Comparison of ENCODE assay signal across 8 mouse cellular contexts in genomic region chr7:139944291-139945240, GRCm38 (mm10). TPM values are rescaled to one million over a fixed set of nuclear protein-coding genes. Genes with fewer than 3 reads are reported as not detected.
DNase-seq lines count a peak whose midpoint lies in the region; ATAC-seq and TF ChIP-seq lines count a peak whose summit lies in the region.

No protein-coding gene starts in this region.

- H3K4me1 ChIP-seq in lung, embryonic 14.5 days (ENCODE audit: insufficient read depth): no peaks in the 10 kb centered on the region
- peaks cover 15% of the 10 kb centered on the region for H3K4me1 ChIP-seq in forebrain, embryonic 10.5 days
- peaks cover 12% of the 10 kb centered on the region for H3K4me1 ChIP-seq in limb, embryonic 15.5 days
- peaks cover 11% of the 10 kb centered on the region; the same call in 1 of the 2 replicates for H3K4me1 ChIP-seq in stomach, embryonic 14.5 days (ENCODE audit: control insufficient read depth, insufficient read depth, low read length)

- H3K27ac ChIP-seq in lung, embryonic 14.5 days (ENCODE audit: low read depth): no peak overlapping the region
- H3K27ac ChIP-seq in forebrain, embryonic 10.5 days: no peak overlapping the region
- H3K27ac ChIP-seq in limb, embryonic 15.5 days: no peak overlapping the region
- H3K27ac ChIP-seq in stomach, embryonic 14.5 days (ENCODE audit: low read length): no peak overlapping the region

- H3K9me3 ChIP-seq in lung, embryonic 14.5 days (ENCODE audit: low read depth, low read length): no peaks in the 10 kb centered on the region
- no peaks in the 10 kb centered on the region for H3K9me3 ChIP-seq in forebrain, embryonic 10.5 days
- no peaks in the 10 kb centered on the region for H3K9me3 ChIP-seq in limb, embryonic 15.5 days
- H3K9me3 ChIP-seq in stomach, embryonic 14.5 days (ENCODE audit: control insufficient read depth, low read depth, low read length): no peaks in the 10 kb centered on the region

- H3K4me3 ChIP-seq in lung, embryonic 14.5 days (ENCODE audit: low read depth, low read length): peak overlapping the region; percentile 37
- peak overlapping the region; percentile 45 for H3K4me3 ChIP-seq in forebrain, embryonic 10.5 days
- H3K4me3 ChIP-seq in limb, embryonic 15.5 days: peak overlapping the region; percentile 37
- H3K4me3 ChIP-seq in stomach, embryonic 14.5 days (ENCODE audit: low read depth, low read length): peak overlapping the region; percentile 28

- no peak overlapping the region for H3K9ac ChIP-seq in lung, embryonic 14.5 days
- peak overlapping the region; percentile 31; the same call in 1 of the 2 replicates for H3K9ac ChIP-seq in limb, embryonic 15.5 days
- no peak overlapping the region for H3K9ac ChIP-seq in stomach, embryonic 14.5 days (replicated peaks; ENCODE audit: low read depth, low read length)

- WGBS in lung, embryonic 14.5 days: 2% methylated on average over 68 of the region's 68 CpGs
- 2% methylated on average over 68 of the region's 68 CpGs for WGBS in forebrain, embryonic 10.5 days
- 4% methylated on average over 68 of the region's 68 CpGs for WGBS in limb, embryonic 15.5 days
- WGBS in stomach, embryonic 14.5 days: 4% methylated on average over 63 of the region's 68 CpGs

- peak overlapping the region; percentile 58 for H3K4me2 ChIP-seq in lung, embryonic 14.5 days
- H3K4me2 ChIP-seq in limb, embryonic 15.5 days: peak overlapping the region; percentile 65
- H3K4me2 ChIP-seq in stomach, embryonic 14.5 days (replicated peaks; ENCODE audit: low read depth, low read length): peak overlapping the region; percentile 47

- H3K27me3 ChIP-seq in lung, embryonic 14.5 days (ENCODE audit: insufficient read depth, low read length): peaks cover 68% of the 10 kb centered on the region
- H3K27me3 ChIP-seq in forebrain, embryonic 10.5 days (ENCODE audit: poor library complexity, severe bottlenecking): peaks cover 100% of the 10 kb centered on the region
- H3K27me3 ChIP-seq in limb, embryonic 15.5 days: peaks cover 92% of the 10 kb centered on the region
- peaks cover 39% of the 10 kb centered on the region for H3K27me3 ChIP-seq in stomach, embryonic 14.5 days (ENCODE audit: control insufficient read depth, insufficient read depth, low read length)

- no peaks in the 10 kb centered on the region for H3K36me3 ChIP-seq in lung, embryonic 14.5 days (ENCODE audit: insufficient read depth)
- no peaks in the 10 kb centered on the region for H3K36me3 ChIP-seq in forebrain, embryonic 10.5 days (replicated peaks)
- no peaks in the 10 kb centered on the region for H3K36me3 ChIP-seq in limb, embryonic 15.5 days
- no peaks in the 10 kb centered on the region for H3K36me3 ChIP-seq in stomach, embryonic 14.5 days (ENCODE audit: control insufficient read depth, insufficient read depth, low read length)

- TF ChIP-seq CTCF in lung, embryonic 14.5 days (IDR thresholded peaks at IDR 0.05; ENCODE audit: low read depth): no peak

- ATAC-seq in lung, embryonic 14.5 days (ENCODE audit: insufficient read depth): peak; percentile 19; the same call in 1 of the 2 replicates
- ATAC-seq in limb, embryonic 15.5 days (ENCODE audit: insufficient number of reproducible peaks, low FRiP score, low TSS enrichment, low read depth): no peak
- no peak for ATAC-seq in stomach, embryonic 14.5 days (ENCODE audit: insufficient number of reproducible peaks, insufficient read depth, low FRiP score, low read depth)

- peak; percentile 33 for DNase-seq in lung, embryonic 14.5 days
- no peak for DNase-seq in lung, postnatal 10 days
- peak; percentile 38 for DNase-seq in forebrain, embryonic 10.5 days (ENCODE audit: extremely low spot score, low spot score)
- DNase-seq in spleen, adult 18-20 months: no peak
- no peak for DNase-seq in urinary bladder, adult 2 months (ENCODE audit: low spot score)
- DNase-seq in gastrocnemius, postnatal 10 days: no peak

RNA-seq across cellular contexts. Expression of gene Utf1, which starts 1.0 kb away (rescaled TPM):
- polyA plus RNA-seq in lung, embryonic 14.5 days (2014; fragmentation: Nextera tagmentation; extraction: Ambion mirVana): 0.14 TPM in 1 of 2 replicates, not detected in the other
- 0.25 TPM in 1 of 2 replicates, not detected in the other for polyA plus RNA-seq in forebrain, embryonic 10.5 days (2016; fragmentation: Nextera tagmentation; extraction: Ambion mirVana)
- polyA plus RNA-seq in limb, embryonic 15.5 days (2015; fragmentation: Nextera tagmentation; extraction: Ambion mirVana): 0.12 TPM in 1 of 2 replicates, not detected in the other
- polyA plus RNA-seq in stomach, embryonic 14.5 days (2014; fragmentation: Nextera tagmentation; extraction: Ambion mirVana): not detected in 2 replicates
- not detected in 2 replicates for polyA plus RNA-seq in urinary bladder, adult 2 months (2012; rRNA removed)
- total RNA-seq in gastrocnemius, postnatal 10 days (2021): not detected

RNA-seq across cellular contexts. Expression of gene 6430531B16Rik, which starts 34.0 kb away (rescaled TPM):
- polyA plus RNA-seq in lung, embryonic 14.5 days (2014; fragmentation: Nextera tagmentation; extraction: Ambion mirVana): 0.30 and 0.37 TPM in 2 replicates
- 0.67 and 0.91 TPM in 2 replicates for polyA plus RNA-seq in forebrain, embryonic 10.5 days (2016; fragmentation: Nextera tagmentation; extraction: Ambion mirVana)
- polyA plus RNA-seq in limb, embryonic 15.5 days (2015; fragmentation: Nextera tagmentation; extraction: Ambion mirVana): 0.38 and 0.44 TPM in 2 replicates
- 0.28 and 0.49 TPM in 2 replicates for polyA plus RNA-seq in stomach, embryonic 14.5 days (2014; fragmentation: Nextera tagmentation; extraction: Ambion mirVana)
- polyA plus RNA-seq in urinary bladder, adult 2 months (2012; rRNA removed): 0.37 and 0.70 TPM in 2 replicates
- total RNA-seq in gastrocnemius, postnatal 10 days (2021): not detected

RNA-seq across cellular contexts. Expression of gene Adam8, which starts 47.8 kb away (rescaled TPM):
- polyA plus RNA-seq in lung, embryonic 14.5 days (2014; fragmentation: Nextera tagmentation; extraction: Ambion mirVana): 1.7 and 2.0 TPM in 2 replicates
- polyA plus RNA-seq in forebrain, embryonic 10.5 days (2016; fragmentation: Nextera tagmentation; extraction: Ambion mirVana): 1.6 and 2.4 TPM in 2 replicates
- 2.9 and 3.0 TPM in 2 replicates for polyA plus RNA-seq in limb, embryonic 15.5 days (2015; fragmentation: Nextera tagmentation; extraction: Ambion mirVana)
- 2.4 and 2.8 TPM in 2 replicates for polyA plus RNA-seq in stomach, embryonic 14.5 days (2014; fragmentation: Nextera tagmentation; extraction: Ambion mirVana)
- polyA plus RNA-seq in urinary bladder, adult 2 months (2012; rRNA removed): 5.8 and 6.3 TPM in 2 replicates
- 1 to 10 TPM in 1 of 2 experiments, under 1 TPM in 1; 0.35 to 1.1 TPM for total RNA-seq in gastrocnemius, postnatal 10 days (2021)

RNA-seq across cellular contexts. Expression of gene Kndc1, which starts 50.1 kb away (rescaled TPM):
- 0.45 and 0.53 TPM in 2 replicates for polyA plus RNA-seq in lung, embryonic 14.5 days (2014; fragmentation: Nextera tagmentation; extraction: Ambion mirVana)
- polyA plus RNA-seq in forebrain, embryonic 10.5 days (2016; fragmentation: Nextera tagmentation; extraction: Ambion mirVana): 0.26 and 0.33 TPM in 2 replicates
- polyA plus RNA-seq in limb, embryonic 15.5 days (2015; fragmentation: Nextera tagmentation; extraction: Ambion mirVana): 0.24 and 0.26 TPM in 2 replicates
- 0.27 and 0.46 TPM in 2 replicates for polyA plus RNA-seq in stomach, embryonic 14.5 days (2014; fragmentation: Nextera tagmentation; extraction: Ambion mirVana)
- polyA plus RNA-seq in urinary bladder, adult 2 months (2012; rRNA removed): 0.03 and 0.07 TPM in 2 replicates
- total RNA-seq in gastrocnemius, postnatal 10 days (2021): under 1 TPM; 0.27 to 0.40 TPM

Comparison
In these comparisons a context has a peak if more than half of its experiments do, and no peak if none do; other contexts are left out.
1. DNase-seq: peak in lung, embryonic 14.5 days (single experiment) and forebrain, embryonic 10.5 days (single experiment); none in lung, postnatal 10 days (single experiment), spleen, adult 18-20 months (0 of 2), urinary bladder, adult 2 months (single experiment) and gastrocnemius, postnatal 10 days (single experiment).
2. Peak in every context shown above with its lines, with median percentiles within 50 percentile points of each other: H3K4me2 ChIP-seq and H3K4me3 ChIP-seq.